ENCODE assay signal across 8 mouse cellular contexts in the genomic region with DNA sequence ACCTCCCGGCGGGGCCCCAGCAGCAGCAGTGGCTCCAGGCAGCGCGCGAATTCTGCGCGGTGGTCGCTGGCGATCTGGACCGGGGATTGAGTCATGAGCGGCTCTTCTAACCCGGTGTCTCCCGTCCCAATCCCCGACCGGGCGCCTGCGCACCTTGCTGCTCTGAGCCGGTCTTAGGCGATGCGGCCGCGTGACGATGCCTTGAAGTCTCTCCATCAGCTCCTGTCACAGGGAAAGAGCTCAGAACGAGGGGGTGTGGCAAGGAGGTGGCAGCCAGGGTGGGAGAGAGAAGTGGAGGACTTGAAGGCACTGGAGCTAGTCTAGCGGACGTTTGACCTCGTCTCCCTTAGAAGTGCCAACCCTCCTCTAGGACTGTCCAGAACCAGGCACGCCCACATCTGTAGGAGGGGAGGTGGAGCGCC. TPM values are rescaled to one million over a fixed set of nuclear protein-coding genes. Genes with fewer than 3 reads are reported as not detected.
DNase-seq lines count a peak whose midpoint lies in the region; ATAC-seq and TF ChIP-seq lines count a peak whose summit lies in the region.

No protein-coding gene starts in this region.

- no peak overlapping the region for H3ac ChIP-seq in myocyte (ENCODE audit: control insufficient read depth, insufficient read length)

- no peak for TF ChIP-seq CTCF in intestine, postnatal 0 days (IDR thresholded peaks at IDR 0.05; ENCODE audit: low read depth)

- H3K9me3 ChIP-seq in embryonic facial prominence, embryonic 11.5 days (replicated peaks; ENCODE audit: control insufficient read depth, low read length), result no peaks in the 10 kb centered on the region
- H3K9me3 ChIP-seq in intestine, postnatal 0 days (ENCODE audit: control insufficient read depth), result no peaks in the 10 kb centered on the region

- peaks cover 8% of the 10 kb centered on the region; the same call in 1 of the 2 replicates for H3K4me1 ChIP-seq in embryonic facial prominence, embryonic 11.5 days (ENCODE audit: control insufficient read depth, insufficient read depth, low read length)
- no peaks in the 10 kb centered on the region; the same call in 1 of the 2 replicates for H3K4me1 ChIP-seq in intestine, postnatal 0 days (replicated peaks; ENCODE audit: control insufficient read depth, insufficient read depth, low read length)

- WGBS in embryonic facial prominence, embryonic 11.5 days, result under 1% methylated on average over 29 of the region's 29 CpGs
- under 1% methylated on average over 29 of the region's 29 CpGs for WGBS in intestine, postnatal 0 days

- no peaks in the 10 kb centered on the region for H3K79me2 ChIP-seq in myocyte (ENCODE audit: control insufficient read depth, insufficient read depth)

- H3K4me2 ChIP-seq in embryonic facial prominence, embryonic 11.5 days (ENCODE audit: low read depth, low read length), result peak overlapping the region; percentile 54
- peak overlapping the region; percentile 67 for H3K4me2 ChIP-seq in intestine, postnatal 0 days (replicated peaks; ENCODE audit: low read depth)
- H3K4me2 ChIP-seq in myocyte (ENCODE audit: low read depth), result peak overlapping the region; percentile 79

- H3K27ac ChIP-seq in embryonic facial prominence, embryonic 11.5 days (replicated peaks; ENCODE audit: low read depth, low read length), result no peak overlapping the region
- no peak overlapping the region for H3K27ac ChIP-seq in intestine, postnatal 0 days (ENCODE audit: low read depth, low read length)

- DNase-seq in frontal cortex, postnatal 14 days (ENCODE audit: low spot score in 2 of 2), result no peak
- peak; percentile 30 for DNase-seq in CD4-positive helper T cell, adult 2 months (ENCODE audit: low read depth, low spot score)
- peak; percentile 46 for DNase-seq in embryonic facial prominence, embryonic 11.5 days (ENCODE audit: low spot score)
- DNase-seq in ovary, postnatal 10 days (ENCODE audit: low spot score), result no peak
- no peak for DNase-seq in urinary bladder, adult 2 months (ENCODE audit: low spot score)

- H3K4me3 ChIP-seq in embryonic facial prominence, embryonic 11.5 days (ENCODE audit: low read depth, low read length), result peak overlapping the region; percentile 23
- H3K4me3 ChIP-seq in intestine, postnatal 0 days (ENCODE audit: low read depth, low read length), result peak overlapping the region; percentile 34
- no peak overlapping the region for H3K4me3 ChIP-seq in myocyte

- H3K36me3 ChIP-seq in embryonic facial prominence, embryonic 11.5 days (replicated peaks; ENCODE audit: control insufficient read depth, insufficient read depth, low read depth, low read length), result no peaks in the 10 kb centered on the region
- peaks cover 6% of the 10 kb centered on the region; the same call in 1 of the 2 replicates for H3K36me3 ChIP-seq in intestine, postnatal 0 days (ENCODE audit: control insufficient read depth, insufficient read depth)
- no peaks in the 10 kb centered on the region for H3K36me3 ChIP-seq in myocyte (ENCODE audit: control insufficient read depth, insufficient read depth)

- peak overlapping the region; percentile 47 for H3K9ac ChIP-seq in embryonic facial prominence, embryonic 11.5 days (replicated peaks; ENCODE audit: low read length)
- H3K9ac ChIP-seq in intestine, postnatal 0 days (ENCODE audit: low read depth, low read length), result no peak overlapping the region

- H3K27me3 ChIP-seq in embryonic facial prominence, embryonic 11.5 days (ENCODE audit: control insufficient read depth, insufficient read depth, low read length), result peaks cover 63% of the 10 kb centered on the region
- peaks cover 64% of the 10 kb centered on the region for H3K27me3 ChIP-seq in intestine, postnatal 0 days (replicated peaks; ENCODE audit: control insufficient read depth, insufficient read depth, low read length)
- H3K27me3 ChIP-seq in myocyte (ENCODE audit: control insufficient read depth, insufficient read depth, insufficient read length), result peaks cover 22% of the 10 kb centered on the region

- no peak for TF ChIP-seq POLR2A in myocyte (IDR thresholded peaks at IDR 0.05; ENCODE audit: insufficient read length, low read depth)

- 0 out of 2 replicates have a peak, but pooled peaks have one; percentile 26 for ATAC-seq in frontal cortex, adult (ENCODE audit: low TSS enrichment)
- peak; percentile 46 for ATAC-seq in embryonic facial prominence, embryonic 11.5 days (replicated peaks; ENCODE audit: insufficient number of reproducible peaks, low FRiP score, low TSS enrichment, low read depth)
- 0 out of 2 replicates have a peak, but pooled peaks have one; percentile 23 for ATAC-seq in intestine, postnatal 0 days

TF ChIP-seq in myocyte, 11 proteins besides CTCF, POLR2A, EP300 and RAD21:
- no peak for TF ChIP-seq MYOD1 (IDR thresholded peaks at IDR 0.05; ENCODE audit: control insufficient read depth in 1 of 3, insufficient read length in 2 of 3, low read depth in 2 of 3)
- no peak for TF ChIP-seq USF1 (IDR thresholded peaks at IDR 0.05; ENCODE audit: low read depth)
- TF ChIP-seq TCF12 (IDR thresholded peaks at IDR 0.05; ENCODE audit: insufficient read depth, poor library complexity, severe bottlenecking), result no peak
- TF ChIP-seq MAX (IDR thresholded peaks at IDR 0.05; ENCODE audit: low read depth), result no peak
- TF ChIP-seq TCF3 (IDR thresholded peaks at IDR 0.05; ENCODE audit: insufficient read length, low read depth), result no peak
- no peak for TF ChIP-seq SRF (IDR thresholded peaks at IDR 0.05; ENCODE audit: control insufficient read depth, insufficient read length, low read depth)
- TF ChIP-seq POLR2AphosphoS2 (IDR thresholded peaks at IDR 0.05; ENCODE audit: insufficient read length, low read depth), result no peak
- TF ChIP-seq MYOG (IDR thresholded peaks at IDR 0.05; ENCODE audit: control insufficient read depth in 1 of 3, insufficient read depth in 1 of 3, insufficient read length in 2 of 3, low read depth in 2 of 3), result no peak
- no peak for TF ChIP-seq REST (IDR thresholded peaks at IDR 0.05; ENCODE audit: insufficient read depth, insufficient read length)
- TF ChIP-seq E2F4 (IDR thresholded peaks at IDR 0.05; ENCODE audit: insufficient read depth), result no peak
- TF ChIP-seq CEBPB (IDR thresholded peaks at IDR 0.05; ENCODE audit: insufficient read depth, poor library complexity, severe bottlenecking), result no peak

RNA-seq across cellular contexts. Expression of gene Rnf207, which starts 5.6 kb away (rescaled TPM):
- 0.41 and 1.0 TPM in 2 replicates for polyA plus RNA-seq in embryonic facial prominence, embryonic 11.5 days (2014; fragmentation: Nextera tagmentation; extraction: Ambion mirVana)
- 0.69 and 0.70 TPM in 2 replicates for polyA plus RNA-seq in intestine, postnatal 0 days (2015; fragmentation: Nextera tagmentation; extraction: Ambion mirVana)
- polyA plus RNA-seq in myocyte (2012; fragmentation: generic; extraction: Trizol), result 0.52 TPM
- polyA plus RNA-seq in urinary bladder, adult 2 months (2012; rRNA removed), result 28.0 and 34.9 TPM in 2 replicates

RNA-seq across cellular contexts. Expression of gene Rpl22, which starts 12.3 kb away (rescaled TPM):
- polyA plus RNA-seq in embryonic facial prominence, embryonic 11.5 days (2014; fragmentation: Nextera tagmentation; extraction: Ambion mirVana), result 404 and 441 TPM in 2 replicates
- 281 and 296 TPM in 2 replicates for polyA plus RNA-seq in intestine, postnatal 0 days (2015; fragmentation: Nextera tagmentation; extraction: Ambion mirVana)
- 1,218 TPM for polyA plus RNA-seq in myocyte (2012; fragmentation: generic; extraction: Trizol)
- polyA plus RNA-seq in urinary bladder, adult 2 months (2012; rRNA removed), result 727 and 877 TPM in 2 replicates

RNA-seq across cellular contexts. Expression of gene Icmt, which starts 16.2 kb away (rescaled TPM):
- polyA plus RNA-seq in embryonic facial prominence, embryonic 11.5 days (2014; fragmentation: Nextera tagmentation; extraction: Ambion mirVana), result 23.4 and 24.8 TPM in 2 replicates
- 12.6 and 12.9 TPM in 2 replicates for polyA plus RNA-seq in intestine, postnatal 0 days (2015; fragmentation: Nextera tagmentation; extraction: Ambion mirVana)
- 30.8 TPM for polyA plus RNA-seq in myocyte (2012; fragmentation: generic; extraction: Trizol)
- 25.2 and 26.2 TPM in 2 replicates for polyA plus RNA-seq in urinary bladder, adult 2 months (2012; rRNA removed)

RNA-seq across cellular contexts. Expression of gene Hes3, which starts 21.8 kb away (rescaled TPM):
- polyA plus RNA-seq in embryonic facial prominence, embryonic 11.5 days (2014; fragmentation: Nextera tagmentation; extraction: Ambion mirVana), result 0.32 and 0.65 TPM in 2 replicates
- not detected in 2 replicates for polyA plus RNA-seq in intestine, postnatal 0 days (2015; fragmentation: Nextera tagmentation; extraction: Ambion mirVana)
- polyA plus RNA-seq in myocyte (2012; fragmentation: generic; extraction: Trizol), result 0.02 TPM
- not detected in 2 replicates for polyA plus RNA-seq in urinary bladder, adult 2 months (2012; rRNA removed)

RNA-seq across cellular contexts. Expression of gene Chd5, which starts 25.2 kb away (rescaled TPM):
- polyA plus RNA-seq in embryonic facial prominence, embryonic 11.5 days (2014; fragmentation: Nextera tagmentation; extraction: Ambion mirVana), result 0.14 TPM in 2 replicates
- polyA plus RNA-seq in intestine, postnatal 0 days (2015; fragmentation: Nextera tagmentation; extraction: Ambion mirVana), result 1.4 and 1.5 TPM in 2 replicates
- polyA plus RNA-seq in myocyte (2012; fragmentation: generic; extraction: Trizol), result 1.0 TPM
- 0.55 and 0.56 TPM in 2 replicates for polyA plus RNA-seq in urinary bladder, adult 2 months (2012; rRNA removed)

Comparison
In these comparisons a context has a peak if more than half of its experiments do, and no peak if none do; other contexts are left out.
1. DNase-seq: peak in CD4-positive helper T cell, adult 2 months (single experiment) and embryonic facial prominence, embryonic 11.5 days (single experiment); none in frontal cortex, postnatal 14 days (0 of 2), ovary, postnatal 10 days (single experiment) and urinary bladder, adult 2 months (single experiment).
2. RNA of gene Rnf207, which starts 5.6 kb away (polyA plus RNA-seq): 28.0 to 34.9 TPM in urinary bladder, adult 2 months; 0.69 to 0.70 TPM in intestine, postnatal 0 days, 0.52 TPM in myocyte (single experiment) and 0.41 to 1.0 TPM in embryonic facial prominence, embryonic 11.5 days; every median in the first group is over 10 times any median in the second.
3. Peak in every context shown above with its lines, with median percentiles within 50 percentile points of each other: ATAC-seq and H3K4me2 ChIP-seq.